Mouse (Mus musculus): Measurements from ENCODE around the gene Pak6.

GRCm38 (mm10) chr2:118713631-118714030, 50.5 kb downstream of the Pak6 start:
- TF ChIP-seq POLR2A (IDR thresholded peaks at IDR 0.05; ENCODE audit: borderline replicate concordance, extremely low read depth, low read depth, low read length), result no peak
- no peak for TF ChIP-seq CTCF (IDR thresholded peaks at IDR 0.05; ENCODE audit: insufficient read depth, low read length)
